Mouse (Mus musculus) forebrain, postnatal 0 days (tissue): Measurements from ENCODE around the gene Arid5b. TPM values are rescaled to one million over a fixed set of nuclear protein-coding genes. Genes with fewer than 3 reads are reported as not detected.

Experiments used
- ATAC-seq: fragments of 200-750 bp; cut with Nextera tagmentation; 2 replicates; pipeline ENCODE4 v1.8.0; 2017; ENCODE audit warnings: mild to moderate bottlenecking, moderate library complexity
- DNase-seq: peaks from one replicate; pipeline ENCODE4 v3.0.0-alpha.2; 2015
- H3K27ac ChIP-seq: fragments of 300-500 bp; sonication (generic); 2 replicates; pipeline ENCODE4 v1.5.1; 2014; ENCODE audit warnings: low read depth, mild to moderate bottlenecking, antibody characterized with exemption, low read length, moderate library complexity, mixed read lengths
- H3K27me3 ChIP-seq: fragments of 300-500 bp; sonication (generic); 2 replicates; pipeline ENCODE4 v1.6.1; 2014; ENCODE audit warnings: mild to moderate bottlenecking, low read length, mixed read lengths; ENCODE audit not compliant: insufficient read depth
- H3K36me3 ChIP-seq: fragments of 300-500 bp; sonication (generic); 2 replicates; pipeline ENCODE4 v1.6.1; 2014; ENCODE audit warnings: mild to moderate bottlenecking, moderate library complexity; ENCODE audit not compliant: insufficient read depth
- H3K4me1 ChIP-seq: fragments of 300-500 bp; sonication (generic); 2 replicates; pipeline ENCODE4 v1.6.1; 2014; ENCODE audit warnings: antibody characterized with exemption; ENCODE audit not compliant: insufficient read depth
- H3K4me2 ChIP-seq: fragments of 300-500 bp; sonication (generic); 2 replicates; pipeline ENCODE4 v1.6.1; 2014; ENCODE audit warnings: low read depth, mild to moderate bottlenecking, moderate library complexity
- H3K4me3 ChIP-seq: fragments of 300-500 bp; sonication (generic); 2 replicates; pipeline ENCODE4 v1.5.1; 2014; ENCODE audit warnings: low read depth, low read length, mixed read lengths
- H3K9ac ChIP-seq: fragments of 300-500 bp; sonication (generic); 2 replicates; pipeline ENCODE4 v1.6.1; 2014; ENCODE audit warnings: mild to moderate bottlenecking
- H3K9me3 ChIP-seq: fragments of 300-500 bp; sonication (generic); 2 replicates; pipeline ENCODE4 v1.6.1; 2016; ENCODE audit warnings: low read length
- CTCF ChIP-seq: sonication (generic); IDR thresholded peaks from 2 replicates; pipeline ENCODE4 v1.5.1; 2016; ENCODE audit warnings: antibody characterized with exemption, control low read depth, low read depth
- WGBS: fragments of 180-500 bp; shearing (Covaris S2); extraction: QIAGEN DNeasy Blood & Tissue Kit; methylation state at CpG from one replicate; pipeline ENCODE4 v1.1.7; 2014; 5-methylcytosine and 5-hydroxymethylcytosine counted together
- polyA plus RNA-seq: library from polyadenylated mRNA; unstranded; fragments of >200 nt; fragmentation: Nextera tagmentation; extraction: Ambion mirVana; gene quantifications from 2 replicates; pipeline ENCODE4 v1.2.1, GENCODE M21; 2015
- total RNA-seq: library from RNA; depleted of rRNA; stranded (reverse); fragments of >200 nt; gene quantifications from 2 replicates; pipeline ENCODE4 v1.2.3, GENCODE M21; 2014

Gene Arid5b
- total and polyA plus RNA-seq, 2 experiments from 2014 or later: 14.3 to 14.5 TPM

DNA sequence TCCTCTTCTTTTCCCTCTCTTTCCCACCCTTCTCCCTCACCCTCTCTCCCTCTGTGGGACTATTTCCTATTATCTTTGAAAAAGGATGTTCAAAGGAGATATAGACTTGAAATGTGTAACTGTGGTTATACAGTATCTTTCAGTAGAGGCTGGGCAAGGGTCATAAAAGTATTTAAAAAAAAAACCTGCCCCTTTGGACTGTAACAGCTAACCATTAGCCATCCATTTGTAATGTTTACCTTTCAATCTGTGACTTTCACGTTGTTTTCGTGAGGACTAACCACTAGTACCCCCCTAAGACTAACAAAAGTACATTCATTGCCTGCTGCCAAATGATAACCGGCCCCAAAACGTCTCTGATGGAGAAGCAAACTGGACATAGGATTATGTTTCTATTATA is 59.9 kb downstream of the Arid5b start:
- WGBS: 87% methylated on average over 4 of the region's 4 CpGs

GRCm38 (mm10) chr10:68214809-68215468 is 63.6 kb downstream of the Arid5b start:
- no peak for DNase-seq
- WGBS: 95% methylated on average over 9 of the region's 9 CpGs

More for the DNA sequence above, 59.9 kb downstream of the Arid5b start:
- no peak overlapping the region for H3K9ac ChIP-seq
- H3K4me1 ChIP-seq: no peaks in the 10 kb centered on the region
- H3K36me3 ChIP-seq: no peaks in the 10 kb centered on the region
- H3K4me2 ChIP-seq: no peak overlapping the region
- ATAC-seq (no peak), DNase-seq (no peak)
- 0 out of 2 replicates have a peak, but pooled peaks cover 10% of the 10 kb centered on the region for H3K9me3 ChIP-seq
- H3K27me3 ChIP-seq: no peaks in the 10 kb centered on the region
- no peak overlapping the region for H3K4me3 ChIP-seq
- no peak for TF ChIP-seq CTCF
- no peak overlapping the region for H3K27ac ChIP-seq

GRCm38 (mm10) chr10:68212061-68212915 is 66.3 kb downstream of the Arid5b start:
- H3K27me3 ChIP-seq: no peaks in the 10 kb centered on the region
- TF ChIP-seq CTCF: no peak
- H3K36me3 ChIP-seq: no peaks in the 10 kb centered on the region
- no peak for DNase-seq
- H3K9me3 ChIP-seq: 0 out of 2 replicates have a peak, but pooled peaks cover 7% of the 10 kb centered on the region
- H3K4me3 ChIP-seq: no peak overlapping the region
- ATAC-seq: no peak
- H3K9ac ChIP-seq: no peak overlapping the region
- H3K4me1 ChIP-seq: no peaks in the 10 kb centered on the region
- WGBS: 25% methylated on average over 10 of the region's 10 CpGs
- no peak overlapping the region for H3K27ac ChIP-seq
- no peak overlapping the region for H3K4me2 ChIP-seq

More at GRCm38 (mm10) chr10:68214809-68215468, 63.6 kb downstream of the Arid5b start:
- no peak overlapping the region for H3K9ac ChIP-seq
- H3K4me2 ChIP-seq: no peak overlapping the region
- no peak for TF ChIP-seq CTCF
- no peaks in the 10 kb centered on the region for H3K36me3 ChIP-seq
- H3K9me3 ChIP-seq: 0 out of 2 replicates have a peak, but pooled peaks cover 10% of the 10 kb centered on the region
- no peak overlapping the region for H3K27ac ChIP-seq
- H3K27me3 ChIP-seq: no peaks in the 10 kb centered on the region
- H3K4me3 ChIP-seq: no peak overlapping the region
- no peak for ATAC-seq
- H3K4me1 ChIP-seq: no peaks in the 10 kb centered on the region

DNA sequence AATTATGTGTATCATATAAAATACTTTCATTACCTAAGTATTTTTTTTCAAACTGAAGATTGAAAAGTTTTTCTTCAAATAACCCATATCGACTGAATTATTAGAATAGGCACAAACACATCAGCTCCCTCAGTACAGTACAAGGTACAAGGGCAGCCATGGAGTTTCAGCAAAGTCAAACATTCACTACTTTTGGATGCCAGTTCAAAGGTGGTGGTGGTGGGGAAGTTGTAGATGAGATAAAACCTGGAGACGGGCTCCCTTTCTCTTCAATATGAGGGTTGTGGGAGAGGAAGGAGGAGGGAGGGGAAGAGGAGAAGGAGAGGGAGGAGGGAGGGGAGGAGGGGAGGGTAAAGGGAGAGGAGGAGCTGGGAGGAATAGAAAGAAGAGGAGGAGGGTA is 67.0 kb downstream of the Arid5b start:
- no peaks in the 10 kb centered on the region for H3K36me3 ChIP-seq
- no peak overlapping the region for H3K9ac ChIP-seq
- TF ChIP-seq CTCF: no peak
- no peak for DNase-seq
- no peaks in the 10 kb centered on the region for H3K27me3 ChIP-seq
- 52% methylated on average over 2 of the region's 2 CpGs for WGBS
- H3K4me3 ChIP-seq: no peak overlapping the region
- no peak for ATAC-seq
- no peak overlapping the region for H3K4me2 ChIP-seq
- H3K4me1 ChIP-seq: no peaks in the 10 kb centered on the region
- H3K27ac ChIP-seq: no peak overlapping the region
- H3K9me3 ChIP-seq: 0 out of 2 replicates have a peak, but pooled peaks cover 2% of the 10 kb centered on the region

- no peak for TF ChIP-seq CTCF
- ATAC-seq: no peak
- no peak overlapping the region for H3K27ac ChIP-seq
- no peaks in the 10 kb centered on the region for H3K27me3 ChIP-seq
- H3K4me1 ChIP-seq: no peaks in the 10 kb centered on the region
- H3K36me3 ChIP-seq: no peaks in the 10 kb centered on the region
- no peak overlapping the region for H3K4me2 ChIP-seq
- no peak overlapping the region for H3K9ac ChIP-seq
- WGBS: 87% methylated on average over 12 of the region's 12 CpGs
- no peak overlapping the region for H3K4me3 ChIP-seq
- DNase-seq: no peak
- H3K9me3 ChIP-seq: no peaks in the 10 kb centered on the region
Observed at GRCm38 (mm10) chr10:68210025-68210642, 68.4 kb downstream of the Arid5b start.

DNA sequence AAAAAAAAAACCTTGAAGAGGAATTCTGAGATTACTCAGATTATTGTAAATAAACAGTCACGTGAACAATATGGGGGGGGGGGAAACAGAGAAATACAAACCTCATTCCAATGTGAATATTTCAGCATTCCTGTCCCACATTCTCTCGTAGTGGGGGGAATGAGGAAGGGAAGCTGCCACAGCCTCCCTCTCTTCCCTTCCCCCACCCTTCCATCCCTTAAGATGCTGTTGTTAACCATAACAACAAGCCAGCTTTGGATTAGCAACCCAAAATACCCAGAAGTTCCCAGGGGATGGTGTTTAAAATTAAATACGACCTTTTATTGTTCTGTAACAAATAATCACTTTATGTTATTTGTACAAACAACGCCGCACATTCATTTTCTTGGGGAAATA is 69.9 kb downstream of the Arid5b start:
- Histone ChIP-seq H3K4me2 (peak overlapping the region; percentile 24; the same call in 1 of the 2 replicates), H3K4me3 (no peak overlapping the region), H3K27me3 (no peaks in the 10 kb centered on the region), H3K9ac (no peak overlapping the region), H3K27ac (no peak overlapping the region), H3K9me3 (no peaks in the 10 kb centered on the region), H3K36me3 (no peaks in the 10 kb centered on the region), H3K4me1 (no peaks in the 10 kb centered on the region)
- DNase-seq (no peak), ATAC-seq (no peak)
- TF ChIP-seq CTCF: no peak
- WGBS: 44% methylated on average over 5 of the region's 5 CpGs
